ENCODE assay signal across 8 mouse cellular contexts in the genomic region with DNA sequence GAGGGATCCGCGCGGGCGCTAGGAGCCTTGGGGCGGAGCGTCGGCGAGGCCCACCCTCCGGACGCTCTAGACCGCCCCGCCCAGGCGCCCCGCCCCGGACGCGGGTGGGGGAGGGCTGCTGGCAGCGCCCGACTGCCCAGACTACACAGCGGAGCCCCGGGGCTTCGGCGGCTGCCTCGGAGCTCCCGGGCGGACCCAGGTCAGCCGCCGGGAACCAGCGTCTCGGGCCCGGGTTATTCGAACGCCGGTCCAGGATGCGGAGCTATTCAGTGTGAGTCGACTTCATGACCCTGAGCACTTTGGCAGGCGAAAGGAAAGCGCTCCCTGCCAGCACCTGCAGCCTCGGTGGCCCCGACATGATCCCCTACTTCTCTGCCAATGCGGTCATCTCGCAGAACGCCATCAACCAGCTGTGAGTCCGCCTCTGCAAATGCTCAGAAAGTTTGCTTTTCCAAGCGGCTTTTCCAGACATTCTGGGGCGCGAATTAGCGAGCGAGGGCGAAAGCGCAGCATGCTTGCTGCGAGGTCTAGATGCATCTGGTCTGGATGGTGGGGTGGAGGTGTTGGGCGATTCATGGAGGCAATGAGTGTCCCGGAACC.
DNase-seq lines count a peak whose midpoint lies in the region; ATAC-seq lines count a peak whose summit lies in the region.

No protein-coding gene starts in this region.

- intact Hi-C loops in left cerebral cortex, postnatal 25 days (cut with DNase I), result loop anchor here (10.0 kb wide), 1 partner anchor 97 kb away; no protein-coding TSS in a partner anchor

- peaks cover 3% of the 10 kb centered on the region for H3K27me3 ChIP-seq in intestine, embryonic 14.5 days (replicated peaks; ENCODE audit: control insufficient read depth, insufficient read depth, low read length)

- no peaks in the 10 kb centered on the region for H3K9me3 ChIP-seq in intestine, embryonic 14.5 days (ENCODE audit: control insufficient read depth, low read length)

- peak overlapping the region; percentile 71 for H3K4me2 ChIP-seq in intestine, embryonic 14.5 days (ENCODE audit: low read length)

- under 1% methylated on average over 54 of the region's 54 CpGs for WGBS in intestine, embryonic 14.5 days

- H3K27ac ChIP-seq in intestine, embryonic 14.5 days (ENCODE audit: low read depth), result no peak overlapping the region

- H3K4me1 ChIP-seq in intestine, embryonic 14.5 days (replicated peaks; ENCODE audit: control insufficient read depth, insufficient read depth, low read length), result 0 out of 2 replicates have a peak, but pooled peaks cover 5% of the 10 kb centered on the region

- peak overlapping the region; percentile 67 for H3K4me3 ChIP-seq in intestine, embryonic 14.5 days (ENCODE audit: low read depth, low read length)

- H3K9ac ChIP-seq in intestine, embryonic 14.5 days (ENCODE audit: low read length), result peak overlapping the region; percentile 45

- DNase-seq in adrenal gland, adult 8-10 months, result peak; percentile 85
- peak; percentile 93 for DNase-seq in embryo, embryonic 11 days
- DNase-seq in gastrocnemius, postnatal 25 days, result peak; percentile 94
- DNase-seq in intestine, embryonic 14.5 days (ENCODE audit: low spot score), result peak; percentile 88
- peak; percentile 67 to 75 for DNase-seq in left cerebral cortex, postnatal 25 days (ENCODE audit: low spot score in 2 of 2)
- DNase-seq in mesoderm, embryonic 11.5 days (ENCODE audit: low read depth, low spot score), result peak; percentile 86
- peak; percentile 87 for DNase-seq in right cerebral cortex, postnatal 25 days
- DNase-seq in urinary bladder, postnatal 4 days (ENCODE audit: low spot score in 2 of 2), result peak; percentile 87 to 89

- ATAC-seq in intestine, embryonic 14.5 days (replicated peaks; ENCODE audit: low FRiP score, low TSS enrichment, low read depth), result peak; percentile 97

- H3K36me3 ChIP-seq in intestine, embryonic 14.5 days (ENCODE audit: control insufficient read depth, insufficient read depth, low read length), result no peaks in the 10 kb centered on the region
